Mouse (Mus musculus) kidney, postnatal 36 days (tissue): Measurements from ENCODE around the gene Gm17334.
A peak's percentile ranks its signal among the peaks of the same experiment; 100 is the strongest.

Source experiments
- DNase-seq, 2 experiments: peaks; one replicate each; pipeline ENCODE4 v3.0.0; 2021 to 2022; ENCODE audit warnings: mixed read lengths in 2 of 2

Gene Gm17334

DNA sequence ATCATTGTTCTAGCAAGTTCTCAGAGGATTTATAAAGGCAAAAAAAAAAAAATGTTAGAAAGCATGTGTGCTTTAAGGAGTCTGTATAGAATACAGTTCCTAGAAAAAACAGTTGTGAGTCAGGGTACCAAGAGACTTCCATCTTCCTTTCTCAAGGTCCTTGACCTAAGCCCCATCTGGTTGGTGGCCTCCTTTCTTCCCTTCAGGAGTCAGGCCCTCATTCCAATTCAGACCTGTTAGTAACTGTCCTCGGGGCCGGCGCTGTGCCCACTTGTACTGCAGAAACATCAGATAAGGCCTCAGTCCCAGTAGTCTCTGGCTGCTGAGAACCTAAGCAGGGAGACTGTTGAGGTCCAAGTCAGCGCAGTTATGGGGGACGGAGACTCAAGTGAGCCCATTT is at the start of gene Gm17334:
Gene Gm17334 (minus strand): TSS at position 101 of the 400 bp plus-strand sequence.
- DNase-seq, result no peak

- DNase-seq, result peak in 1 of 2 experiments; percentile 51
Observed at GRCm38 (mm10) chr11:53821945-53822338, 49.0 kb upstream of the Gm17334 start.

GRCm38 (mm10) chr11:53821230-53821944 is 48.4 kb upstream of the Gm17334 start:
- DNase-seq, result no peak

DNA sequence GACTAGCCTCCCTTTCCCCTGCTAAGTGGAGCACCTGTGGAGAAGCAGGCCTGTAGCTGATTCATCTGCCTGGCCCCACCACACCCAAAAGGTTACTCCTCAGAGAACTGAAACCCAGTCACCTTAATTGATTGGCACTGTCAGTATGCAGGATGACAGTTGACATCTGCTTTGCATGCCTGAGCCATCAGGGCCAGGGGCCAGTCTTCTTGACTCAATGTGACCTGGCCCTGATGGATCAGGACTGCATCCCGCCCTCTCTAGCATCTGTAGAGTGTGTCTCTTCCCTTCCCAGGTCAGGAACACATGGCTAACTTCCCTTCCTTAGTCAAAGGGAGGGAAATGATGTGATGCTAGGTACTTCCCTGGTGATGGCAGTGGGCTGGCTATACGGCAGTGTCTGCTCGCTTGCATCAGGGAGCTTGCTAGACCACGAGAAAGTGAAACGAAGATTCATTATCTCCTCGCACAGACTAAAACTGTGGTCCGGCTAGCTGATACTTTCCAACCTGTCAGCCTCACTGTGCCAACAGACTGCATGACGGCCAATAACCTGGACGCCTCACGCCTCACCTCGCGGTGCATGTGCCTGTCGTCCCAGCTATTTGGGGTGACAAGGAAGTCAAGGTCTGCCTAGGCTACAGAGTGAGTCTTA is 47.7 kb upstream of the Gm17334 start:
- DNase-seq, result no peak

DNA sequence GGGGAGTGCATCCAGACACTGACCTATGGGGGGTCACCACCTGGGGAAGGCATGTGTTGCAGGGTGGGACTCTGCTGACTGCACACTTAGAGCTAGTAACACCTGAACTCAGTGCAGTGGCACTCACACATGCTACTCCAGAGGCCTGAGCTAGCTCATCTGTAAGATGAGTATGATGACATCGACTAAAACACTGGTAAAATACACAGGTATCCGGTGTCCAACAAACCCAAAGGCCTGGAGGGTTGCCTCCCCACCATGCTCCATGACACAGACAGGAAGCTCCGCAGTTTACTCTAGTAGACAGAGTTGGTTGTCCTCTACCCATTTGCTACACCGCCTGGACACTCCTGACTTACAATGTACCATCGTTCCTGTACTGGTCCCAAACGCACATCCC is 46.5 kb upstream of the Gm17334 start:
- DNase-seq, result no peak

GRCm38 (mm10) chr11:53818794-53819193 is 45.8 kb upstream of the Gm17334 start:
- DNase-seq, result peak; percentile 55 to 74

GRCm38 (mm10) chr11:53816841-53817375 is 43.9 kb upstream of the Gm17334 start:
- no peak for DNase-seq

- no peak for DNase-seq
Observed at GRCm38 (mm10) chr11:53814810-53815209, 41.8 kb upstream of the Gm17334 start.

- DNase-seq, result peak; percentile 82 to 90
Observed at GRCm38 (mm10) chr11:53813001-53813868, 40.2 kb upstream of the Gm17334 start.

DNA sequence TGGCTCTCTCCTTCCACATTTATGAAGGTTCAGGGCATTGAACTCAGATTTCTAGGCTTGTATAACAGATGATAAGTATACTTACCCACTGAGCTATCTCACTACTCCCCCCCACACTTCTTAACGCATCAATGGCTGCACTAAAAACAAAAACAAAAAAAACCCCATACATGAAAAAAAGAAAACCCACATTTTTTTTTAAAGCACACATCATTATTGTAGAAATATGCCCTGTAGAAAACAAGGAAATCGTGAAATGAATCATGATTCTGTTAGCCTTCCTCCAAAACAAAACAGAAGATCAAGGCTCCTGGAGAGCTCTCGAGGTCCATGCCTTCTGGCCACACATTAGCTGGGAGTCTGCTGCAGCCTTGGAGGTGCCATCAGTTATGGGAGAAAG is 38.3 kb upstream of the Gm17334 start:
- DNase-seq, result no peak

- DNase-seq, result peak in 1 of 2 experiments; percentile 53
Observed at GRCm38 (mm10) chr11:53810749-53811148, 37.8 kb upstream of the Gm17334 start.

- DNase-seq, result no peak
Observed at GRCm38 (mm10) chr11:53810156-53810555, 37.2 kb upstream of the Gm17334 start.

DNA sequence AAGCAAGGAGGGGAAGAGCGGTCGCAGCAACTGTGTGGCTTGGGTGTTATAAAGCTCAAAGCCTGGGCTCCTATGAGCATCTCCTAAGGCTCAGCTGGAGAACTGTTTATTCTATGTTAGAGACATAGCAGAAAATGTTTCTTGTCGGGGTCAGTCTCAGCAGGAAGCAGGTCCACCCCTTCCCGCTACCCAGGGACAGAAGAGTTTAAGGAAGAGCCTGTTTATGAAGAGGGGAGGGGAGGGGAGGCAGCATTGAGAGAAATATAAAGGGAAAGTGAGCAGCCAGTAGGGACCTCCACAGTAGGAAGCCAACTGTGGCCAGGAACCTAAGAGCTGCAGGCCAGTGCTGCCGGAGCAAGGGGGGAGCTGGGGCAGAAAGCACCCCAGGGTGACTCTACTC is 36.4 kb upstream of the Gm17334 start:
- no peak for DNase-seq

DNA sequence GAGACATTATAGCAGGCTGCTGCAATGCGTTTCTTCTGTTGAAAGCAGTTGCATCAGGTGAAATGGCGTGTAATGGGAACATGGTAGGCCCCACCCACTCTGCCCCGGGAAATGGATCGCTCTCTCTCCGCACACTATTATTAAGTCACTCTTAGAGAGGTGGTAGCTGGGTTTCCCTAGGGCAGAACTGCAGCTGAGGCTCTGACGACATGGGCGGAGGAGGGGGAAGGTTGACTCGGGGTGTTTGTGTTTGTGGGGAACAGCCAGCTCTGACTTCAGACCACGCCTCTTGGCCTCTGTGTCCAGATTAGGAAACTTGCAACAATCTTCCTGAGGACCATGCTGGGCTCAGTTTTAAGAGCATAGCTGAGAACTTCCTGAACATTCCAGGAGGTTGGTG is 32.8 kb upstream of the Gm17334 start:
- peak; percentile 68 to 79 for DNase-seq

GRCm38 (mm10) chr11:53804569-53805344 is 31.8 kb upstream of the Gm17334 start:
- no peak for DNase-seq

- no peak for DNase-seq
Observed at GRCm38 (mm10) chr11:53803494-53803893, 30.5 kb upstream of the Gm17334 start.

DNA sequence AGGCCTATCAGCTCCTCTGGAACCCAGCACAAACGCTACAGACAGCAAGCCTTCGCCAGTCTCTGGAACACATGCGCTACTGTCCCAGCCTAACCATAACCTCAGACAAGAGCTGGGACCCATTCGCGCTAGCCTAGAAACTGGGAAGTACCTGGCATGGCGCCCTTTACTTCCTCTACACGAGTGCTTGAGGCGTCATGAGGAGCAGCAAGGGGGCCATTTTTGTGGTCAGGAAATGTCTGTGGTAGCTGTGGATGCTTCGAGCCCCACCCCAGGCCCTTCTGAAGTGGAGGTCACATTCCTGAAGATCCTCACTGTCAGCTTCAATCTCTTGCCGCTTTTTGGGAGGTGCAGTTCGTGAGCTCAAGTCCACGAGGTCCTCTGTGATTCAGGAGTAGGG is 30.1 kb upstream of the Gm17334 start:
- peak in 1 of 2 experiments; percentile 60 for DNase-seq

GRCm38 (mm10) chr11:53800975-53801374 is 28.0 kb upstream of the Gm17334 start:
- no peak for DNase-seq

DNA sequence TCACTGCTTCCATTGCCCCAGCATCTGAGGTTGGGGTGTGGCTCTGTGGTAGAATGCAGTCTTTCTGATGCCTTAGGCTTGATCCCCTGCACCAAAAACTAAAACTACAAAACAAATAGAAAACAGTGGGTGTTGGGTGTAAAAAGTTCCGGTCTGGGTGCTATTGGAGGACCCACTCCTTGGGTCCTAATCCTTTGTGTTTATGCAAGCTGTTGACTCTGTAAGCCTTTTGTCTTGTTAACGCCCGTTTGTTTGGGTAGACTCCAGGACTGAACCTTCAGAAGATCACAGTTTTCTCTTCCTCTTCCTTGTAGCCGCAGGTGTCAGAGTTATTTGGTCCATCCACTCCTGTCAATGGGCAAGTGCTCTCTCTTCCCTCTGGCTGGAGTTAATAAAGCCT is 27.0 kb upstream of the Gm17334 start:
- DNase-seq, result no peak

DNA sequence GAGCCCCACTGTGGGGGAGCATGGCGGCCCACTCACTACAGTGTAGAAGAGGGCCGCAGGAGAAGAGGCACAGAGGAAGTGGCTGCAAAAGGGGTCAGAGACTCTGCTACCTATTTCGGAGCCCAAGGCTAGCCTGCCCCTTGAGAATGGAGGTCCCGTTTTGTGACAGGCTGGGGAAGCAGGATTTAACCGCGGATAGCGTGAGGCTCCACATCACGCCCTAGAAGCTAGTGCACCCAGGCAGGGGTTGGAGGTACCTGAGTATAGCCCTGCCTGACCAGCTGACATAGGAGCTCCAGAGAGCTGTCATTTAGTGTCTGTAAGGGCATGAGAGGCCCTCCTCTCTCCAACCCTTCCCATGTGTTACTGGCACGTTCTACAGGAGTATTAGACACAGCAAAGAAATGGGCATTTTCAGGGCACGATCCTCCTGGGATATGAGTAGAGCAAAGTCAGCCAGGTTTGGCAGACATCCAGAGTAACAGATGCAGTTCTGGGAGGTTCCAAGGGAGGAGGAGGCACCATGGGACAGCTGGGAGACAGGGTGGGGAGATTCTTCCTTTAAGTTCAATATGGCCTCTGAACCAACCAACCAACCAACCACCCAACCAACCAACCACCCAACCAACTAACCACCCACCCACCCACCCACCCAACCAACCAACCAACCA is 25.2 kb upstream of the Gm17334 start:
- DNase-seq, result no peak

- DNase-seq, result no peak
Observed at GRCm38 (mm10) chr11:53797386-53797920, 24.5 kb upstream of the Gm17334 start.
